Mouse (Mus musculus) cerebellum, adult 11-12 months (tissue): ENCODE data around the gene Sphk1.
"Not testable (repeated sequence)": the region's sequence is repeated elsewhere in the genome, so short reads cannot be mapped to it uniquely, and the experiment has no call there.

ENCODE experiments used
- DNase-seq: peaks from one replicate; pipeline ENCODE4 v3.0.0; 2022

Gene Sphk1

DNA sequence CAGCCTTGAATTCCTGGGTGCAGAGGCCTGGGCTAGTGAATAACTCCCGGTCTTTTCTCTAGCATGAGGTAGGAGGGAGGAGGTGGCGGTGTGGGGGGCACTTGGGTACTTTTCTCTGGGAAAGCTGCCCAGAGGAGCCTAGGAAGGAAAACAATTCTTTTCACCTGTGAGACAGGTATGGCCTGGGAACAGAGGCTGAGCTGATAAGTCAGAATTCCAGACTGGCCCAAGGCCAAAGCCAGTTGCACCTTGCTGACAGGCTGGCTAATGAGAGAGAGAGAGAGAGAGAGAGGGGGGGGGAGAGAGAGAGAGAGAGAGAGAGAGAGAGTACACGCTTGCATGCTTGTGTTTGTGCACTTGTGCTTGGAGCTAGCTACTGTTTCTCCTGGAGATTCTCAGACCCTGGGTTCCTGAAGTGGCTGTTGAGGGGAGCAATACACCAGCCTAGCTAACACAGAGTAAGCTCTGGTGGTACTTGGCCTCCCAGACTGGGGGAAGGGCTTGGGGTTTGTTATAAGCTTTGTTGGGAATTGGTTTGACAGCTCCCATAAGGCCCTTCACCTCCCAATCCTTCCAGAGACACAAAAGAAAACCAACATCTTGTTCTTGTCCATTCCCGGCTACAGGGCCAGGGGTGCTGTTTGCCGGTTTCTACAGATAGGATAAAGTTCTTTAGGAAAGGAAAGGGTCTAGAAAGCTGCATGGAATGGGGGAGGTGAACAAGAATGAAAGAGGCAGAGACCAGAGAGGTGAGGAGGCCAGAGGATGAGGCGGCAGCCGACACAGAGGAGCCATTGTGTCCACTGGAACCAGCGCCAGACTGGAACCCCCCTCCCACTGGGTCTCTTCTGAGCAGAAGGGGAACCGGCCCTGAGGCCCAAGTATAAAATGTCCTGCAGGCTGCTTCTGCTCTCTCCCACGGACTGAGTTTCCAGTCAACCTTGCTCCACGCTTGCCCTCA is at the start of gene Sphk1:
Sphk1 (plus strand) TSS at position 739 of the 961 bp plus-strand sequence.
- no peak for DNase-seq

DNA sequence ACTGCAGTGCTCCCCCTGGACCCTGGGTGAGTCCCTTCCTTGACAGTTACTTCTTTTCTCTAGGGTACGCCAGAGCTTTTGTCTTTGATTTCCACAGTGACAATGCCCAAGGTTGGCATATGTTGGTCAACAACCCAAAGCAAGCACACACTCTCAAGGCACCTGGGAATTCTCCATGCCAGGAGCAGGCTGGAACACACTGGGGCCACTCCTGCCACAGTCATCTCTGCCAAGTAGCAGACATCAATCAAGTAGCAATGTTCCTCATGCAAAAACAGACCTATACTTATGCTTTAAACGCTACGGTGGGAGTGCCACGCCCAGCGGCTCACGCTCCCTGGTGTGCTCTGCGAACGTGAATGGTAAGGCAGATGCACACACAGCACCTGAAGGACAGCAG is 49.8 kb upstream of the Sphk1 start:
- no peak for DNase-seq

GRCm38 (mm10) chr11:116481776-116482175 is 48.9 kb upstream of the Sphk1 start:
- no peak for DNase-seq

DNA sequence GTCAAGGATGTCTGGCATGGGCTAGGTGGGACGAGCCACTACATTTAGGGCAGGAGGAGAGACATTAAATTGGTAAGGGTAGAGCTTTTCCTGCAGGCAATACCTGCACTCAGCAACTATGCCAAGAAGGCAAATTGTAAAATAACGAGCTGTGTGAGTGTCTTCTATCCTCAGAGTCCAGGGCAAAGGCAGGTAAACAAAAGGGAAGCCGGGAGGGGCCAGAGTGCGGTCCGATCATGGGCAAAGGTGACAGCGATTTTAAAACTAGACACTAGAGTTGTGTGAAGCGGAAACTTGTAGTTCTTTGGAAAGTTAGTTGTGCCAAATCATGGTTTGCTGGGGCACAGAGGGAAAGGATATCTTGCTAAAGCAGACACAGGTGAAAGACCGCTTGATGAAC is 46.5 kb upstream of the Sphk1 start:
- DNase-seq: no peak

GRCm38 (mm10) chr11:116488207-116488606 is 42.5 kb upstream of the Sphk1 start:
- no peak for DNase-seq

DNA sequence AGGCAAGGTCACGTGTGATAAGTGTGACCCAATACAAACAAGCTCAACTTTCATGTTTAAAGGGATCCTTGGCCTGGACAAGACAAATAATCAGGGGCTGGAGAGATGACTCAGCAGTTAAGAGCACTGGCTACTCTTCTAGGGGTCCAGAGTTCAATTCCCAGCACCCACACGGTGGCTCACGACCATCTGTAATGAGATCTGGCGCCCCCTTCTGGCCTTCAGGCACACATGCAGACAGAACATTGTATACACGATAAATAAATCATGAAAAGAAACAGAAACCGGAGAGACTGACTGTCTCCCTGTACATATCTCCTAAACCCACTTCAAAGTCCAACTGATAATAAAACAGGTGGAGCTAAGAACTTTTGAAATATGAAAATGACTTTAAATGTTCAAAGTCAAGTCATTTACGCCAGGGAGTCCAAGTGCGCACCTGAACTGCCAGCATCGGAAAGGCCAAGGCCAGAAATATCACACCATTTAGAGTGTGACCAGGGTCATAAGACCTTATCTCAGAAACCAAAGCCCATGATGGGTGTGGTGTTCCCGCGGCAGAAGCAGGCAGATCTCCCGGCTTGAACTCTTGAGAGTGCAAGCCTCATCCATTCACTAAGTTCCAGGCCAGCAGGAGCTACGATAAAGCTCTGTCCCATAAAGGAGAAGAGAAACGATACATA is 41.9 kb upstream of the Sphk1 start:
- DNase-seq: no peak

DNA sequence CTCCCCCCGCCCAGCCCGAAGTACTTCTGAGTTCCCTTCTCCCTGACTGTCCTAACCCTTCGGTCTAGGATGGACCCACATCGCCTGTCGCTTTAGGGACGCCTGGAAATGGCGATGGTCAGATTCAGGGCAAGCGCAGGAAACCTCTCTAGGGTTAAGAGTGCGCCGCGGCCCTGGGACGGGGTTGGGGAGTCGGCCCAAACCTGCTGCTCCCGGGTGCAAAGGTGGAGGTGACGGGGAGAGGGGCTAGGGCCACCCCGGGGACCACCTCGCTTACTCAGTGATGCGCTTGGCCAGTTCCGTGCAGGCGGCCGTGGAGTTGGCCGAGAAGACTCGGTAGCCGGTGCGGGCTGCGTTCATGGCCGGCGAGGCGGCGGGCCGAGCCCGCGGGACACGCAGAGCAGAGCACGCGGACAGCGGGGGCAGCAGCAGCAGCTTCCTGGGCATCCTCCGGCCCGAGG is 40.9 kb upstream of the Sphk1 start:
- no peak for DNase-seq

- peak; percentile 81 for DNase-seq
Observed at GRCm38 (mm10) chr11:116490232-116491107, 40.3 kb upstream of the Sphk1 start.

DNA sequence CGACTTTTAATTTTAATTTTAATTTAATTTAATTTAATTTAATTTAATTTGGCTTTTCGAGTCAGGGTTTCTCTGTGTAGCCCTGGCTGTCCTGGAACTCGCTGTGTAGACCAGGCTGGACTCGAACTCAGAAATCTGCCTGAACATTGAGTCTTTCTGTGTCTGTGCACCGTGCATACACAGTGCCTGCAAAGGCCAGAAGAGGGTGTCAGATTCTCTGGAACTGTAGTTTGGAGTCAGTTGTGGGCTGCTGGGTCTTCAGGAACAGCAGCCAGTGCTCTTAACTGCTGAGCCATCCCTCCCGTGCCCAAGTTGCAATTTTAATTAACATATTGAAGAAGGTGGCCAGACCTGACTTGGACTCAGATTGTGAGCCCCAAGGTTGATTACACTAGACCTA is 39.4 kb upstream of the Sphk1 start:
- no peak for DNase-seq

GRCm38 (mm10) chr11:116492507-116492906 is 38.2 kb upstream of the Sphk1 start:
- DNase-seq: not testable (repeated sequence)

- DNase-seq: no peak
Observed at GRCm38 (mm10) chr11:116493191-116493590, 37.5 kb upstream of the Sphk1 start.

GRCm38 (mm10) chr11:116493795-116494252 is 36.9 kb upstream of the Sphk1 start, which contains the start of gene Prpsap1:
Prpsap1 (minus strand) TSS chr11:116494202.
- DNase-seq: no peak

DNA sequence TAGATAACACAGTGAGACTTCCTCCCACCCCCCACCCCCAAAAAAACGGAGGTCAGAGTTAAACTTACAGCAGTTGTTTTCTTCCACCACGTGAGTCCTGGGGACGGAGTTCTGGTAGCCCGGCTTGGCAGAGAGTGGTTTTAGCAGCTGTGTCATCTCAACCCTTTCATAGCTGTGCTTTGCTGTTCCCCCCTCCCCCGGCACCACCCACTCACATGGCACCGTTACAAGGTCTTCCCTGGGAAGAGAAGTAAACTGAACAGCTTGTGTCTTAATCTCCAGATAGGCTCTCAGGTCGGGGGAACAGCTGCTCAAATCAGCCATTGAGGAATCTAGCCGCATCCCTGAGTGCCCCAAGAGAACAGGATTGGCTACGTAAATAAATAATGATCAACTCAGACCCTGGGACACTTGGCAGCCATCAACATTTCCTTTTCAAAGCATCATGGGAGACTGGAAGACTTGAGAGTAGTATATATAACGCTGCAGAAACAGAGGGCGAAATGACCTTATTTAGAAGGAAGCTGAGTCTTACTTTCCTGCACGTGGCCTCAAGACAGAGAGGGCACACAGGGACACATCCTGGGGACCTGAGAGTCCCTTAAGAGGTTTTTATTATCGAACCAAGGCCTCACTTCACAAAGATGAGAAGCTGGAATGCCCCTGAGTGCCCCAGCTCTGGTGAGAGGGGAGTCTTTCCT is 36.1 kb upstream of the Sphk1 start:
- DNase-seq: no peak

- DNase-seq: no peak
Observed at GRCm38 (mm10) chr11:116497313-116497712, 33.4 kb upstream of the Sphk1 start.

DNA sequence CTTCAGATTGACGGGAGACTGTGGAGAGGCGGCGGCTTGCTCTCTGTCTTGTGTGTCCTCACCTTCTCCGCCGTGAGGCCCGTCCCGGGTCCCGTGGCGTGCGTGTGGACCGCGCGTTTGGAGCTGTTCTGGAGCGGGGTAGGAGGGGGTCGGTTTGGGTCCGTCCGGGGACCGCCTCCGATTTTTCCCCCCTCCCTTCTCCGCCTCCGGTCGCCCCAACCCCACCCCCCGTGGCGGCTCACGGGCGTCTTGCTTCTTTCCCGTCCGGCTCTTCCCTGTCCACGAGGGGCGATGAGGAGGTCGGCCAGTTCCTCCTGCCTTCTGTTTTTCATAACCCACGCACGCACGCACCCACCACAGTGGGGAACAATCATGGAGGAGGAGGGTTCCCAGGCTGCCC is 32.1 kb upstream of the Sphk1 start:
- no peak for DNase-seq

DNA sequence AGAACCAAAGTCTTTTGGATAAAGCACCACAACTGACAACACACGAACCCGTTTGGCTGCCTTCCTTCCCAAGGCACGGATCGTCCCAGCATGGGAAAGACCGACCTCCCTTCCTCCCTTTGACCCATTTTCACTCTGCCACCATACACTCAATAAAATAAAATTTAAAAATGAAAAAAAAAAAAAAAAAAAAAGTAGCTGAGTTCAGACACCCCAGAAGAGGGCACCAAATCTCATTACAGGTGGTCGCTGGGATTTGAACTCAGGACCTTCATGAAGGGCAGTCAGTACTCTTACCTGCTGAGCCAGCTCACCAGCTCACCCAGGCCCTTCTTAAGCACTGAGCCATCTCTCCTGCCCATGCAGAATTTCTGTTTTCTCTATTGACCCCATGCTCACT is 31.7 kb upstream of the Sphk1 start:
- no peak for DNase-seq

DNA sequence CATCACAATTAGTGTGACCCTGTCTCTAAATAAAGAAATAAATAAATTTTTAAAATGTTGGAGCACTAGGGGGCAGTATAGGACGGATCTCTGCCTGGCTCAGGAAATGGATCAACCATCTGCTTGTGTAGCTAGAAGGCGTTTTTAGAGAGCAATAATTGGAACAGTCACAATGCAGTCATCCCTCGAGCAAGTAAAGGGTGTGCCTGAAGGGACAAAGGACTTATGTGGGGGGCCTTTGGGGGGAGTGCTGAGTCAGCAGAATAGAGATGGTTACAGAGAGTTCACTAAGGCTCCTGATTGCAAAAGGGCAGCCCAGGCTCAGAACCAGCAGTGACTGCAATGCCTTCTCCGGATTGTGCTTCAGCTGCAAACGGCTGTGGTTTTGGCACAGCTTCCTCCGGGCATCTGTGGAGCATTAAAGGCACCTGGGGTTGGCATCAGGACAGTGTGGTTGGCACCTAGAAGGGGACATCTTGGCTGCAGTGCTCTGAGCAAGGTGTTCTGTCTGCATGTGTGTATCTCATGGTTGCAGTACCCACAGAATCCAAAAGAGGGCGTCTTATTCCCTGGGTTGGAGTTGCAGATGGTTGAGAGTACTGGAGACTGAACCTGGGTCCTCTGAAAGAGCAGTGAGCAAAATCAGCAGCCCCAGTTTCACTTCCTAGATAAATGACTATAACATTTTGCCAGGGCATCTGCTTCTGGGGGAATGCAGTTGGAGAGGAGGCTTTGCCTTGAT is 29.5 kb upstream of the Sphk1 start:
- DNase-seq: no peak

DNA sequence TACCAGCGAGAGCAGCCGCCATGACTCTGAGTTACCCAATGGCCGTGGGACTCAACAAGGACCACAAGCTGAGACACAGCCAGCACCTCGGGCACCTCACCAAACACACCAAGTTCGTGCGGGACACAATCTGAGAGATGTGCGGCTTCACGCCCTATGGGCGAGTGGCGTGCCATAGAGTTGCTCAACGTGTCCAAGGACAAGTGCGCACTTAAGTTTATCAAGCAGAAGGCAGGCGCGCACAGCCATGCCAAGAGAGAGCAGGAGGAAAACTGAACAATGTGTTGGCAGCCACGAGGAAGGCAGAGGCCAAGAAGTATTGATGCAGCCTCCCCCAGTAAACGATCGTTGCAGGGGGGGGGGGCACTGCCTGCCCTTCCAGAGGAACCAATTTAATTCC is 26.2 kb upstream of the Sphk1 start:
- DNase-seq: no peak

GRCm38 (mm10) chr11:116505573-116505972 is 25.2 kb upstream of the Sphk1 start:
- no peak for DNase-seq

- DNase-seq: no peak
Observed at GRCm38 (mm10) chr11:116506151-116506875, 24.4 kb upstream of the Sphk1 start.

- no peak for DNase-seq
Observed at GRCm38 (mm10) chr11:116508689-116509088, 22.0 kb upstream of the Sphk1 start.
